Mouse (Mus musculus) right cerebral cortex, postnatal 36 days (tissue): Measurements from ENCODE around the gene Sgo2a.
"Not testable (repeated sequence)": the region's sequence is repeated elsewhere in the genome, so short reads cannot be mapped to it uniquely, and the experiment has no call there.

ENCODE experiments used
- DNase-seq, 2 experiments: peaks; one replicate each; pipeline ENCODE4 v3.0.0; 2022; ENCODE audit warnings: low spot score in 2 of 2, mixed read lengths in 1 of 2

Sgo2a gene

GRCm38 (mm10) chr1:58031160-58031769 lies 35.5 kb downstream of the Sgo2a start:
- no peak for DNase-seq

- not testable (repeated sequence) for DNase-seq
These were observed 41.5 kb downstream of the Sgo2a start for GRCm38 (mm10) chr1:58037306-58037705.

- DNase-seq, result no peak
These were observed 49.3 kb downstream of the Sgo2a start for GRCm38 (mm10) chr1:58045076-58045475.

- DNase-seq, result no peak
These were observed 49.8 kb downstream of the Sgo2a start for GRCm38 (mm10) chr1:58045546-58045945.

GRCm38 (mm10) chr1:58046721-58047290 lies 51.0 kb downstream of the Sgo2a start:
- no peak for DNase-seq

DNA sequence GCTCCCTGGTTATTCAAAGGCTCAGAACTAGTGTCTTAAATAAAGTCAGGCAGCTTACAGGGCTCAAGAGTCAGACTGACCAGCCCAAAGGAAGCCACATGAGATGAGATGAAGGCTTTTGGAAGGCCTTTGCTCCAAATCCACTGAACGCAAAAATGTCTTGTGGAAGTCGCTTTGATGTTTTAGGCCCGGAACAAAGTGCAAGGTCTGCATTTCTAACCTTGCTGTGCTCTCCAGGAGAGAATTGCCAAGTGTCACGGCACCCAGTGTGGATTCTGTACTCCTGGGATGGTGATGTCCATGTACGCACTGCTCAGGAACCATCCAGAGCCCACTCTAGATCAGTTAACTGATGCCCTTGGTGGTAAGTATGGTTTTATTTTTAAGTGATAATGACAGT lies 53.4 kb downstream of the Sgo2a start:
- no peak for DNase-seq

- no peak for DNase-seq
These were observed 59.8 kb downstream of the Sgo2a start for GRCm38 (mm10) chr1:58055598-58055997.

GRCm38 (mm10) chr1:58056074-58056807 lies 60.5 kb downstream of the Sgo2a start:
- DNase-seq, result no peak

DNA sequence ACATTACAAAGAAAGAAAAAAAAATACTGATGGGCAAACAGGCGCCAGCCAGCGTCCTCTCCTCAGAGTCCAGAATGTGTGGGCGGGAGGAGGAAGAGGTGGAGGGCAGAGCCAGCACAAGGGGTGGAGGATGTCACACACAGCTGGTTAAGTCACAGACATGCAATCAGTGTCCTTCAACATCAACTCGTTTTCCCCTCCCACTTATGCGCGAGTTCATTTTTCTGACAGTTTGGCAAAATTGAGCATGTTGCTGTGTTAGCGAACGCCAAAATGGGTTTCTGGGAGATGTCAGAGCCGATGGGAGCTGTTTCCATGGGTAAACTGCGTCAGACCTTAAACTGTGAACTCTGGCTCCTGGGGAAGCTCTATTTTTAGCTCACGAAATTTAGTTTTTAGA lies 61.2 kb downstream of the Sgo2a start:
- no peak for DNase-seq

- DNase-seq, result no peak
These were observed 63.1 kb downstream of the Sgo2a start for GRCm38 (mm10) chr1:58058846-58059245.

GRCm38 (mm10) chr1:58062131-58062530 lies 66.4 kb downstream of the Sgo2a start:
- DNase-seq, result no peak

DNA sequence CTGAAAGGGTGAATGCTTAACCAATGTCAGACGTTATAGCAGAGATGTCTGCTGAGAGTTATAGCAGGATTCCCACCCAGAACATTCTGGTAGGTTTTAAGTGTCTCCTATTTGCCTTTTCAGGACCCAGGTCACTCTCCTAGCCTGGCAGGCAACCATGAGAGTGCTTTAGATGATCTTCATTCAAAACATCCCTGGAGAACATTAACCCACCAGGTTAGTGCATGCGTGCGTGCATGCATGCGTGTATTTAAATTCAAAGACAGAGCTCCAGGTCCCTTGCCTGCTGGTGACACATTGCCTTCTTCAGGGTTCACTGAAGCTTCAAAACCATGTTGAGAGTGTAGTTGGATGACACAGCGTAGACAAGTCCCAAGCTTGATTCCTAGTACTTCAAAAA lies 69.4 kb downstream of the Sgo2a start:
- no peak for DNase-seq

DNA sequence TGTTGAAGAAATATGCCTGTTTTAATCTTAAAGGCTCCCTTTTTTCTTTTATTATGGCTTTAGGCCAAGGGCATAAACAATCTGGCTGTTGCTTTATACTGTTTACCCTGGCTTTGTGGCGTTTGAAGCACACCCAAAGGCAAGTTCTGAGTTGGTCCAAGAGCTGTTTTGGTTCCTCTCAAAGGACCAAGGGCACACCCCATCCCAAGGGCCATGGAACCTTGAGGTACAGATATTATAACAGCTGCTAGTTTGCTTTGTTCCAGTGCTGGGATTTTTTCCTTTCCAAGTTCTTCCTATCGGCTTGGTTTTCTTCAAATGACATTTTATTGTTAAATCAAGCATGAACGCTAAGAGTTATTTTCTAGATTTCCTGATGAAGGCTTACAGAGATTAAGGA lies 69.8 kb downstream of the Sgo2a start:
- no peak for DNase-seq

- no peak for DNase-seq
These were observed 73.4 kb downstream of the Sgo2a start for GRCm38 (mm10) chr1:58069181-58069580.

DNA sequence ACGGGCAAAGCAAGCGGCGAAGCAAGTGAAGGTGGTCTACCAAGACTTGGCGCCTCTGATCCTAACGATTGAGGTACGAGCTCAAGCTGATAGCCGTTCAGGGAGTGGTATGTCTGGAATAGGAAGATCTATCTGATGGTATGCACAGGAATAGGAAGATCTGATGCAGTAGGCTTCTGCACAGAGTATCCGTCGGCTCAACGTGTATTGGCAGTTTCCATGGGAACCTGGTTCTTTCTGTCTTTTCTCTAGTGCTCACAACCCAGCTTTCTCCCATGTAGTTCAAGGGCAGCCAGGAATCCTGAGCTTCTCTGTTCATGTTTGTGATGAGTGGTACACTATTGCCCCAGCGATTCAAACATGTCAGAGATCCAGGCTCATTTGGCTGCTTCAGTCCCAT lies 74.3 kb downstream of the Sgo2a start:
- DNase-seq, result no peak

DNA sequence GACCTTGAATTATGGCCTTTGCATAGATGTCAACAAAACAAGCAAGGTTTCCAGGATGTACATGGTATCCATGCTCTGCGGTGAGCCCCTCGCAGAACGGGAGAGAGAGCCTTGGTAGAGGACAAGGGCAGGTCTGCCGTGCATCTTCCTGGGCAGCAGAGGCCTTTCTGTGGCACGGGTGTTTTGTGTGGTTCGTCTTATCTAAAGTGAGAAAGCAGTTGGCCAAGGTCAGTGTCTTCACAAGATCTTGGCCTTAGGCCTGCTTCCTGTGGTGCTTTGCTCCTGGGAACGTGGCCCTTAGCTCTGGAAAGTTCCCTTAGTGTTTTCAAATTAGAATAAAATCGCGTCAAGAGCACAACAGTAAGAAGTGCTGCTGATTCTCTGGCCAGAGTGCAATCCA lies 75.2 kb downstream of the Sgo2a start:
- no peak for DNase-seq

DNA sequence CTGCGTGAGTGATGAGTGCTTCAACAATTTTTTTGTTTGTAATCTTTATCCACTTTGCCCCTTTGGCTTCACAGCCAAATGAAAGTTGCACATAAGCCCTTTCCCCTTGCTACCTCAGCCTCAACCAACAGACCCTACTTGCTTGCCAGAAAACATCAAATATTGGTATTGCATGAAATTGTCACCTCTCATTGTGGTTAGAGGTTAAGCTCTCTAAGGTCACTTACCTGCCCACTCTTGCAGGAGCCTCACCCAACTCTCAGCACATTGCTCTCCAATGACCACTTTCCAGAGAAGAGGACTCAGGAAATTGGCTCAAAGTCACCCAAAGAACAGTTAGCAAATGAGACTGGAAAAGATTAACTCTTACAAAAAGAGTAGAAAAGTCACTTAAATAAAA lies 75.7 kb downstream of the Sgo2a start:
- no peak for DNase-seq

DNA sequence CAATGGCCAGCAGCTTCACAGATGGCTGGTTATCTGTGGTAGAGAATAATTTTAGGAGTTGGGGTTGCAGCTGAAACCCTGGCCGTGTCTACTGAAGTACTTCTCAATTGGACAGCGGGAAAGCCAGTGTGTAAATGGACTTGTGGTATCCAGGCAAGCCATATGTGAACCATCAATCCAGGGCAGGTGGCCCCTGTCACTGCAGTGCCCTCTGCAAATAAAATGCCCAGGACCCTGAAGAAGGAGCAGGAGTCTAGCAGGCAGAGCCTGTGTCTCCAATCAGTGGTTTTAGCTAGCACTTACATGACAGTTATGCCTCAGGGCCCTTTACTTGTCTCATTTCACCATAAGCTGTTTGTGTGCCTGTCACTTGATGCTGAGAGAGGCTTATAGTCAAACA lies 76.6 kb downstream of the Sgo2a start:
- no peak for DNase-seq

- no peak for DNase-seq
These were observed 77.4 kb downstream of the Sgo2a start for GRCm38 (mm10) chr1:58072991-58073730.

- no peak for DNase-seq
These were observed 78.5 kb downstream of the Sgo2a start for GRCm38 (mm10) chr1:58074266-58074665.
